Mouse (Mus musculus) splenic B cell, adult 2 months (primary cell): Measurements from ENCODE around the gene Crat.
A peak's percentile ranks its signal among the peaks of the same experiment; 100 is the strongest.

ENCODE experiments used
- DNase-seq: peaks from one replicate; pipeline ENCODE4 v3.0.0-alpha.2; 2011; ENCODE audit warnings: low read depth, low spot score
- H3K27me3 ChIP-seq: 2 replicates; pipeline ENCODE4 v1.6.1; 2012; ENCODE audit warnings: mild to moderate bottlenecking, low read length, moderate library complexity, mixed read lengths; ENCODE audit not compliant: control insufficient read depth, poor library complexity, insufficient read depth, severe bottlenecking
- H3K36me3 ChIP-seq: 2 replicates; pipeline ENCODE4 v1.6.1; 2012; ENCODE audit warnings: mild to moderate bottlenecking, low read length, moderate library complexity, mixed read lengths; ENCODE audit not compliant: control insufficient read depth, poor library complexity, insufficient read depth, severe bottlenecking

The Crat gene

DNA sequence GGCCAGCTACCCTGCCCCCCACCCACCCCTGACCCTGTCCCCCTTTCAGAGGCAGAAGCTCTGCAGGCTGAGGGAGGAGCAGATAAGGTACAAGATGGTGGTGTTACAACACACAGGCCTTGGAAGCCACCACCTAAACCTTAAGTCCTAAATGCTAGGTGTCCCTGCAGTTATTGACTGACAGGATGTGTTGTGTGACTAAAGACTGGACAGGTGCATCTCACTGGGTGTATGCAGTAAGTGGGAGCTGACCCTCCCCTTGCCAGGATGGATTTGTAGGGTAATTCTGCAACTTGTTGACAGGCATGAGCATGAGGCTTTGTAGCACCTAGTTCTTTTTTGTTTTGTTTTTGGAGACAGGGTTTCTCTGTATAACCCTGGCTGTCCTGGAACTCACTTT, 28.8 kb upstream of the Crat start:
- no peak for DNase-seq

DNA sequence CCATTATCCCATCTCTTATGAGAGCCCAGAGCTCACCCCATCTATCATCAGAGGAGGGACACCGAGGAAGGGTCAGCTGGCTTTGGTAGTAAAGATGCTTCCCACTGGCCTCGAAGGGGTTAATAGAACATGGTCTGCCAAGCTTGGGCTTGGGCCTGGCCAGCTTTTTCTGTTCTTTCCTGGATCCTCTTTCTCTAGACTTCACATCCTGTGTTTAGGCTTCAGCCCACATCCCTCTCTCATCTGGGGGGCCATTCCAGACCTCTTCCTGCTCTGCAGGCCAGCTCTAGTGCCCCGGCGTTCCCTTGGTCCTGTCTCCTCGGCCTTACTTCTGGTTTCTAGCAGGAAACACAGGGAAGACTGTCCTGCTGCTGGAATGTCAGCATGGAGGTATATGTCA, 28.4 kb upstream of the Crat start:
- peaks cover 2% of the 10 kb centered on the region for H3K36me3 ChIP-seq

More for the DNA sequence above, 28.8 kb upstream of the Crat start:
- Histone ChIP-seq H3K36me3 (peaks cover 2% of the 10 kb centered on the region), H3K27me3 (no peaks in the 10 kb centered on the region)

DNA sequence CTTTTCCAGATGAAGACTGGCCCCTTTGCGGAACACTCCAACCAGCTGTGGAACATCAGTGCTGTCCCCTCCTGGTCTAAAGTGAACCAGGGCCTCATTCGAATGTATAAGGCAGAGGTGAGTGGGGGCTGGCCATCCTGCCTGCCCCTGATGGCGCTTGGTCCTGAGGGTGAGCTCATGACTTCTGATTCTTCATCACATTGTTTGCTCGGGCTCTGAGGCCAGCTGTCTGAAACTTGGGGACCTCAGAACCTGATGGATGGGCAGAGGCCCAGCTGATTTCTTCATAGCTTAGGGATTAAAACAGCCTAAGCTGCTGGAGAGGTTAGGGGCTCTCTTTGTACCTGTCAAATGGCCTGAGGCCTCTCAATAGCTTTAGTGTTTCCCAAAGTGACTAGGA, 27.7 kb upstream of the Crat start:
- Histone ChIP-seq H3K27me3 (no peaks in the 10 kb centered on the region), H3K36me3 (peaks cover 2% of the 10 kb centered on the region)
- no peak for DNase-seq

More for the DNA sequence above, 28.4 kb upstream of the Crat start:
- no peaks in the 10 kb centered on the region for H3K27me3 ChIP-seq
- DNase-seq, result no peak

DNA sequence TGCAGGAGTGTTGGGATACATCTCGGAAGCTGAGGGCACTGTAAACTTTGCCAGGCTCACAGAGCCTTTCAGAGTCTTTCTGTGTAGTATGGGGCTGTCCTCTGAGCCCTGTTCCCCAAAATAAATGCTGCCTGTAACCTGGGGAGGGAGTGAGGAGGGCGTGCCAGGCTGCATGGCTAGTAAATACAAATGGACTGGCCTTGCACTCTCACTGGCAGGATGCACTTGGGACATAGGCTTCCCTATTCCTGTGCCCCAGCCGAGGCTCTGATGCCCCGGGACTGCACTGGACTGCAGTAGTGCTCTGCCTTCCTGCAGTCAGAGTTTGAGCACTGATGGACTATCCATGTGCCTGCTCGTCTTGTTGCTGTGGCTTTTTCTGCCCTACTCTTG, 26.9 kb upstream of the Crat start:
- DNase-seq, result peak; percentile 18
- H3K27me3 ChIP-seq, result no peaks in the 10 kb centered on the region
- H3K36me3 ChIP-seq, result peaks cover 5% of the 10 kb centered on the region

DNA sequence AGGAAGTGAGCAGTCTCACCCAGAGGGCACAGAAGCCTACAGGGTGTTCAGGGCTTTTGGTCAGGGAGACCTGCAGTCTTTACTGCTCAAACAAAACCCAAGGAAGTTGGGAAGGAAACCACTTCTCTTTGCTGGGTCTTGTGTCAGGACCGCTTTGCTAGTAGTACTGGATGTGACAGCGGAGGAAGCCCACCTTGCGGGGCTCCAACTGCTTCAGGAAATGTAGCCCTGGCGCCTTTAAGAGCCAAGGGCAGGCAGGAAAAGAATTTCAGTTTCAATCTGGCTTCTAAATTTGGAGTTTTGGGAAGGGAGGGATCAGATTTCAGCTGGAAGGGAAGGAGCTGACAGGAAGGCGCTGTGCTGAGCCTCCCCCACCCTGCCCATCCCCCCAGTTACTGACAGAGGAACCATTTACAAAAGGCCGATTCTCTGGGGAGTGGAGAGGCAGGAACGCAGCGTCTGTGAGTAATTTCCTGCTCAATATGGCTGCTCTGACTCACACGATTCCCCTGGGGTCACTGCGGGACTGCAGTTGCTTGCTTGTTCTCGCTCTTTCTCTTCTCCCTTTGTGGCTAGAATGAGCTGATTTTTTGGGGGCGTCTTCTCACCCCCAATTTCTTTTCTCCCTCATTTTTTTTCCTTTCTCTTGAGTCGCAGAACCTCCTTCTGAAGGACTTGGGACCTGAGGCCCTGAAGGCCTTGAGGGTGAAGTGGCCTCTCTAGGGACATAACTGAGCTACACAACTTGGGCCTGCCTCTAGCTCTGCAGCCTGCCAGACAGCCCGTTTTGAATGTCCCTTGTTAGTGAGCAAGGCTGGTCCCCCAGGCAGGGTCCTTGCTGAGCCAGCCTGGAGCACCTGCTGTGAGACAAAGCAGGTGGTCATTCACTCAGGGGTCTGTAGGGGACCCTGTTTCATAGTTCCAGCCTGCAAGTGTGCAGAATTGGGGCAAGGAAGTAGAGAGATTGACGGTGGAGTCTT, 26.2 kb upstream of the Crat start:
- DNase-seq, result peak; percentile 96
- no peaks in the 10 kb centered on the region for H3K27me3 ChIP-seq
- peaks cover 5% of the 10 kb centered on the region for H3K36me3 ChIP-seq

DNA sequence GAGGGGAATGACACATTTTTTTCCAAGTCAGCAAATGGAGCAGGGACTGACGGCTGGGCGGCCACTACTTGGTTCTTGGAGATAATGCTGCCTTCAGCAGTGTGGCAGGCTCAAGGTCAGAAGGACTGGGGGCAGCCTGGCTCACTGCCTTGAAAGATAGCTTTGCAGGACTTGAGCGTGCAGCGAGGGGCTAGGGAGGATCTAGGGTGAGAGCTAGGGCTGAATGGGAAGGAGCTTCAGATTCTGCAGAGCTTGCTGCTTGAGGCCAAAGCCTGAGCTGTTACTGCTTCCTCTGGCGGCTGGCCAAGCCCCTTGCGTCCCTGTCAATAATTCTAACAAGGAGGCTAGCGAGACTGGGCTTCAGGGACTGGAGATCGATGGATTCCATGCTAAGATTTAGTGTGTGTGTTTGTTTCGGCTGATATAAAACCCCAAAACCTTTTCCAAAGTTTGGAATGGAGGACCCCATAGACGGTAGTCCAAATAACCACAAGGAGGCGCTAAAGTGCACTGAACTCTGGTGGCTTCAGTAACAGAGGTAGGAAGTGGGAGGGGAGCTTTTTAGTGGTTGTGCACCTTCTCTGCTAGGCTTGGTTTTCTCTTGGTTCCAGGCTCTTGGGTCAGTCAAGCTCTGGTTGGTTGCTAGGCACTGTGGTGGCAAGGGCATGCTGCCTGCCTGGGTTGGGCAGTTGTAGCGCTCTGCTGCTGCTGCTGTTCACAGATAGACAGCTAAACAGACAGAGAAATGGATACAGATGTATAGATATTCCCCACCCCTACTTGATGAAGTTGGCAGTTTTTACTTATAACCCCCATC, 25.3 kb upstream of the Crat start:
- peaks cover 5% of the 10 kb centered on the region for H3K36me3 ChIP-seq
- DNase-seq, result peak; percentile 94
- H3K27me3 ChIP-seq, result no peaks in the 10 kb centered on the region

DNA sequence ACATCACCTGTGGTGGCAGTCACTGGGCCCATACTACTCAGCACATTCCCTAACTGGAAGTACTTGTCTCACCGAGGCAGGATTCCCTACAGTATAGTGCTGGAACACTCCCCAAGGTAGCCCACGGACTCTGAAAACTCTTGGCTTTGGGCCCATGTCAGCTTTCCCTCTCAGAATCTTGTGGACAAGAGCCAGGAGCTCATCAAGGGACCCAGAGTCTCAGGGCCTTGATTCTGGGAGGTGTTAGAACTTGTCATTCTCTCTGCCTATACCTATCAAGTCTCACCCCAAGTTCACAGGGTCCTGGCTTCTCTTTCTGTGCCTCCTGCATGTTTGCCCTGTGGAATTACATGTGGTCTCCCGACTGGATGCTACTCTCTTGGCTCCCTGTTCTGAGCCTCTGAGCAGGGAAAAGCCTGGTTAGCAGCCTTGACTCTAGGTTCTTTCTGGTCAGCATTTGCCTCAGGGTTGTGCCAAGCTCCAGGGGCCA, 24.6 kb upstream of the Crat start:
- DNase-seq, result no peak
- H3K36me3 ChIP-seq, result peaks cover 5% of the 10 kb centered on the region
- no peaks in the 10 kb centered on the region for H3K27me3 ChIP-seq

DNA sequence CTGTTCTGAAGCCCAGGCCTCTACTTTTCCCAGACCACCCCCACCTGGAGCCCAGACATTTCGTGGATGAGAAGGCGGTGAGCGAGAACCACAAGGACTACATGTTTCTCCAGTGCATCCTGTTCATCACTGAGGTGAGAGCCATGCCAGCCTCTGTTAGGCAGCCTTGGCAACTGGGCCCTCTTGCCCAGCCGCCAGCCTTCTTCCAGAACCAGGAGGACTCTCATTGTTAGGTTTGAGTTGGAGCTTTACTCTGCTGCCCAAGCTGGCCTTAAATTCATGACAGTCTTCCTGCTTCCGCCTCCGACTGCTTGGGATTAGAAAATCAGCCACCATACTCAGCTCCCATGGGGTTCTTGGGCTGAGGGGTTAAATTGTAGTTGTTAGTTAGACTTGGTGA, 24.0 kb upstream of the Crat start:
- peaks cover 7% of the 10 kb centered on the region for H3K36me3 ChIP-seq
- DNase-seq, result no peak
- H3K27me3 ChIP-seq, result no peaks in the 10 kb centered on the region

DNA sequence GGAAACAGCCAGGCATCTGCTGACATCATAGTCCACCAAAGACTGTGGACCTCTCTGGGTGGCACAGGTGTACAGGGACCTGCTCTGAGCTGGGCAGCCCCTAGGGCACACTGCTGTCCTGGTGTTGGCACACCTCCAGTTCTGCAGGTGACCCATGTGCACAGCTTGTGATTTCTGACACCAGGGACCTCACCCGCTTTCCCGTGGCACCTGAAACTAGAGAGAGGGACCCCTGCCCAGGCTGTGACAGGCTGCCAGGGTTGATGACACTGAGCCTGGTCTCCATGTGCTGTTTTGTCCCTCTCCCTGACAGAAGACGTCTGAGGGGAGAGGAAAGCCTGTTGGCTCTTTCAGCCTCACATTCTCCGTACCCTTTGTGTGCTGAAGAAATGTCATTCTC, 22.2 kb upstream of the Crat start:
- Histone ChIP-seq H3K27me3 (no peaks in the 10 kb centered on the region), H3K36me3 (peaks cover 13% of the 10 kb centered on the region)
- DNase-seq, result no peak

DNA sequence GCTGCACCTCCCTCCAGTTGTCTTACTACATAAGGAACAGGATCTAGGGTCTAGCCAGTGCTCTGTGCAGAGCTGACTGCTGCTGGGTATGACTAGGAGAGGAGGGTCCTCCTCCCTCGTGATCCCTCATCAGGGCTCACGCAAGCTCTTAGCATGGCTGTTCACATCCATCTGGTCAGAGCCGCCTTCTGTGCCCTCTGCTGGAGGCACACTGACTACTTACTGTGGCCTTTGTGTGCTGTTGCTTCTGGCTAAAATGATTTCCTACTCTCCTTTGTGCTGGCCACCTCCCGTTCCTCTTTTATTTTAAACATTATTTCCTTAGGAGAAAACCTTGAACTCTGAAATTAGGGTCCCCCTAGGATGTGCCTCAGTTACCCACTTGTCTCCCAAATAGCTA, 21.2 kb upstream of the Crat start:
- no peak for DNase-seq
- Histone ChIP-seq H3K27me3 (no peaks in the 10 kb centered on the region), H3K36me3 (peaks cover 13% of the 10 kb centered on the region)

DNA sequence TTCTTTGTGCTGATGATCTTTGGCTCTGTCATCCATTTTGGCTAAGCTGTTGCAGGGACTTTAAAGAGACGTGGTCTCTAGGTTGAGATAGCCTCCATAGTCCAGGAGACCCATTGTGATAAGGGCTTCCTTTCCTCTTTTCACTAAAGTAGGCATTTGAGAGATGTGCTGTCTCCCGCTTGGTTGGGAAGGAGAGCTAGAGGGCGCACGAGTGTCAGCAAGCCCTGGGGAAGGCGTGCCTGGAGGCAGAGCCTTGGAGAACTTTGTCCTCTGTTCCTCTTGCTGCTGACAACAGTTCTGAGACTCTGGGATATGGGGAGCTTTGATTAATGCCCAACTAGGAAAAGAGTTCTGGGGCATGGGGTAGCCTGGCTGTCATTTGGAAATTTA, 20.5 kb upstream of the Crat start:
- no peak for DNase-seq
- Histone ChIP-seq H3K36me3 (peaks cover 13% of the 10 kb centered on the region), H3K27me3 (no peaks in the 10 kb centered on the region)

DNA sequence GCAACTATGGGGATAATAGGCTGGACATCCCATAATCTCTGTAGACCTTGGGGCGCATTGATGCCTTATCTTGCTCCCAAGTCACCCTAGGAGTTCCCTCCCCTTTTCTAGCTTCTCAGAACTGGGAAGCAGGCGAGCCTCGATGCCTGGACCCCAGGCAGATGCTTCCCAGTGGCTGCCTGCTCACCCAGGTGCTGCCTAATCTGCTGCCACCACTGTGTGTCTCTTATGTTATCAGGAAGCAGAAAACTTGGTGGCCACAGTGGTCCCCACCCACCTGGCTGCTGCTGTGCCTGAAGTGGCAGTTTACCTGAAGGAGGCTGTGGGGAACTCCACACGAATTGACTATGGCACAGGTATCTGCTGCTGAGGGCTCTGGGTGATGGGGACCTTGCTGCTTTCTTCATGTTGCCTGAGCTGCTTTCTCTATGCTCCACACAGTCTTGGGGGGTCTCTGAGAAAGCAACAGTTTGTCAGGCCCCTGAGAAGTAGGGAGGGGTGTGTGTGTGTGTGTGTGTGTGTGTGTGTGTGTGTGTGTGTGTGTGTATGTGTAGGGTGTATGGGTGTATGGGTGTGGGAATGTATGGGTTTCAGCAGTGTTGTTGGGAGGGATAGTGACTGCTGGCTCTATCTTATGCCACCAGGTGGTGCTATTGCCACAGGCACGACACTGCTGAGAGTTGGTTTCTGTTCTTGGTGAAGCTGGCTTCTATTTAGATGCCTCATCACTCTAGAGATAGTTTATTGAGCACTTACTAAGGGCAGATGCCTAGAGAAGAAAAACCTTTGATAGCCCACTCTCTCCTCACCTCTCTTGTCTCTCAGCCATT, 19.9 kb upstream of the Crat start:
- peaks cover 16% of the 10 kb centered on the region for H3K36me3 ChIP-seq
- peak; percentile 89 for DNase-seq
- H3K27me3 ChIP-seq, result no peaks in the 10 kb centered on the region

DNA sequence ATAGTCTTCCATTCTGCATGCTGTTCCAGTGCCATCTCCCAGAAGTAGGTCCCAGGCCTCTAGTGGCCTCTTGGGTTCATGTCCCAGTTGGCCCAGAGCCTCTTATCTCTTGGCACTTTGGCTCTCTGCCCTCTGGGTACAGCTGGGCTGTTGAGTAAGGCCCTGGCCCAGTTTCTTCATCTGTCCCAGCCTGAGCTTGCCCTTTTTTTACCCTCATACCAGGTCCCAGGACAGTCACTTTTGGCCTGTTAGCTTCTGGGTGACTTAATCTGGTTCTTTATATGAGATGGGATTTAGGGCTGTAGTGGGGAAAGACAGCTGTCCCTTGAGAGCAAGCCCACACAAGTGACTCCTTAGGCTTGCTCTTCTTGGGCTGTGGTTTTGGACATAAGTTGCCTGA, 13.5 kb upstream of the Crat start:
- Histone ChIP-seq H3K27me3 (no peaks in the 10 kb centered on the region), H3K36me3 (peaks cover 20% of the 10 kb centered on the region)
- no peak for DNase-seq

DNA sequence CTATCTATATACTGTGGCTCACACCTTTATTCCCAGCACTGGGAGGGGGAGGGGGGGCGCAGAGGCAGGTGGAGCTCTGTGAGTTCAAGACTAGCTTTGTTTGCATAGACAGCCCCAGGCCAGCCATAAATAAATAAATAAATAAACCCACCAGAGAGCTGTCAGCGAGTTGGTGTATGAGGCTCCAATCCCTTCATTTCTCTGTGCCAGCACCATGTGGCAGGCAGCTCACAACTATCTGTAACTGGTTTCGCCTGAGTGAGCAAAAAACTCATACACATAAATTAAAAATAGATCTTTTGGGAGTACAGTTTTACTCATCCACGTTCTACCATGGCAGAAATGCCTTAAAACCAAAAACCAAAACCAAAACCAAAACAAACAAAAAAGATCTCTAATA, 5.8 kb upstream of the Crat start:
- no peak for DNase-seq
- H3K36me3 ChIP-seq, result peaks cover 6% of the 10 kb centered on the region; the same call in 1 of the 2 replicates

More for the DNA sequence above, 5.8 kb upstream of the Crat start:
- H3K27me3 ChIP-seq, result no peaks in the 10 kb centered on the region
